In the genomic region with DNA sequence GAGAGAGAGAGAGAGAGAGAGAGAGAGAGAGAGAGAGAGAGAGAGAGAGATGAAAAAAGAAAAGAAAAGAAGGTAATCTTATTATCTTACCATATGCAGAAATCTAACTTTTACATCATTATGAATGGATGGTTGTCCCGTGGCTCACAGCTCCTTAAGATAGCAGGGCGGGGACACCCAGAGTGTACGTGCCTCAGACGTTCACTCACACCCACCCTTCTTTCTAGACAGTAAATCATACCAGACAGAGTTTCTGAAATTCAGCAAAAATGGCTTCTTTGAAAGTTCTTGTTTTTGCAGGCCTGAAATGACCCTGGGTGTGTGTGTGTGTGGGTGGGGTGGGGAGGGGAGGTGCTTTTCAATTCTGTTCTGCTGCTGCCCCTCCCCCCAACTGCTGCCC, we compare ENCODE assay signal across 13 mouse cellular contexts. TPM values are rescaled to one million over a fixed set of nuclear protein-coding genes. Genes with fewer than 3 reads are reported as not detected.
A peak's percentile ranks its signal among the peaks of the same experiment; 100 is the strongest.
DNase-seq lines count a peak whose midpoint lies in the region; ATAC-seq and TF ChIP-seq lines count a peak whose summit lies in the region.
"Had no signal": no experiment of that assay in that cellular context is flagged by ENCODE, and none has a peak within 500 bp of the region (broad histone marks: within the 10 kb centered on the region; RNA-seq: fewer than 3 reads in every experiment).

No protein-coding gene starts in this region.

- DNase-seq in heart, adult 8-10 months (ENCODE audit: low spot score), result no peak
- DNase-seq in lung, adult 2 months, result no peak
- no peak for DNase-seq in intestine, embryonic 14.5 days (ENCODE audit: low spot score)
- DNase-seq in MN1 (ENCODE audit: low spot score), result no peak
- no peak for DNase-seq in right cerebral cortex, postnatal 14 days
- DNase-seq: cerebellum, adult 9-11 months had no signal

- H3K9ac ChIP-seq in heart, embryonic 16.5 days (ENCODE audit: low read length), result peak overlapping the region; percentile 25; the same call in 1 of the 2 replicates
- peak overlapping the region; percentile 70; the same call in 1 of the 2 replicates for H3K9ac ChIP-seq in lung, embryonic 16.5 days (ENCODE audit: low read length)
- no peak overlapping the region for H3K9ac ChIP-seq in intestine, embryonic 14.5 days (ENCODE audit: low read length)

- WGBS in heart, embryonic 16.5 days, result 48% methylated on average over 4 of the region's 4 CpGs
- WGBS in lung, embryonic 16.5 days, result 27% methylated on average over 4 of the region's 4 CpGs
- WGBS in lung, adult 2 months, result 25% methylated on average over 4 of the region's 4 CpGs
- 74% methylated on average over 4 of the region's 4 CpGs for WGBS in intestine, embryonic 14.5 days

- H3K4me2 ChIP-seq in heart, embryonic 16.5 days (ENCODE audit: low read depth, low read length), result peak overlapping the region; percentile 56
- peak overlapping the region; percentile 52 for H3K4me2 ChIP-seq in lung, embryonic 16.5 days (ENCODE audit: low read depth, low read length)
- peak overlapping the region; percentile 39; the same call in 1 of the 2 replicates for H3K4me2 ChIP-seq in intestine, embryonic 14.5 days (ENCODE audit: low read length)

- peak overlapping the region; percentile 92 for H3K27ac ChIP-seq in heart, embryonic 16.5 days (ENCODE audit: low read length)
- H3K27ac ChIP-seq in lung, embryonic 16.5 days (ENCODE audit: low read length), result peak overlapping the region; percentile 87
- H3K27ac ChIP-seq in intestine, embryonic 14.5 days (ENCODE audit: low read depth), result peak overlapping the region; percentile 76; the same call in 1 of the 2 replicates

- H3K36me3 ChIP-seq in heart, embryonic 16.5 days (ENCODE audit: control insufficient read depth, insufficient read depth), result no peaks in the 10 kb centered on the region
- H3K36me3 ChIP-seq in lung, embryonic 16.5 days (ENCODE audit: control insufficient read depth, insufficient read depth, low read length), result peaks cover 6% of the 10 kb centered on the region
- H3K36me3 ChIP-seq in intestine, embryonic 14.5 days (ENCODE audit: control insufficient read depth, insufficient read depth, low read length), result no peaks in the 10 kb centered on the region

- TF ChIP-seq CTCF in lung, adult 2 months (IDR thresholded peaks at IDR 0.05; ENCODE audit: insufficient read depth, low read length), result no peak

- peaks cover 28% of the 10 kb centered on the region for H3K4me1 ChIP-seq in heart, embryonic 16.5 days (ENCODE audit: control insufficient read depth, insufficient read depth, low read length)
- H3K4me1 ChIP-seq in lung, embryonic 16.5 days (replicated peaks; ENCODE audit: control insufficient read depth, insufficient read depth, low read length), result peaks cover 69% of the 10 kb centered on the region
- H3K4me1 ChIP-seq in lung, adult 2 months (ENCODE audit: control insufficient read depth, insufficient read depth, low read length), result peaks cover 31% of the 10 kb centered on the region
- H3K4me1 ChIP-seq in intestine, embryonic 14.5 days (replicated peaks; ENCODE audit: control insufficient read depth, insufficient read depth, low read length), result peaks cover 55% of the 10 kb centered on the region

- no peak for ATAC-seq in heart, embryonic 16.5 days (replicated peaks; ENCODE audit: extremely low read depth, insufficient read depth, low FRiP score)
- ATAC-seq in lung, embryonic 16.5 days (ENCODE audit: low read depth), result no peak
- no peak for ATAC-seq in intestine, embryonic 14.5 days (replicated peaks; ENCODE audit: low FRiP score, low TSS enrichment, low read depth)
- ATAC-seq: activated CD4-positive, CD25-positive, alpha-beta regulatory T cell, adult 4 months; midbrain, embryonic 16.5 days had no signal

- no peaks in the 10 kb centered on the region for H3K27me3 ChIP-seq in heart, embryonic 16.5 days (ENCODE audit: control insufficient read depth, insufficient read depth, low read length)
- no peaks in the 10 kb centered on the region for H3K27me3 ChIP-seq in lung, embryonic 16.5 days (ENCODE audit: control insufficient read depth, insufficient read depth, low read depth, low read length)
- H3K27me3 ChIP-seq in intestine, embryonic 14.5 days (replicated peaks; ENCODE audit: control insufficient read depth, insufficient read depth, low read length), result no peaks in the 10 kb centered on the region

- H3K4me3 ChIP-seq in heart, embryonic 16.5 days (ENCODE audit: low read length), result peak overlapping the region; percentile 59
- H3K4me3 ChIP-seq in lung, embryonic 16.5 days (ENCODE audit: low read length), result peak overlapping the region; percentile 48
- H3K4me3 ChIP-seq in lung, adult 2 months (replicated peaks; ENCODE audit: extremely low read depth, low read depth, low read length), result no peak overlapping the region
- no peak overlapping the region for H3K4me3 ChIP-seq in intestine, embryonic 14.5 days (ENCODE audit: low read depth, low read length)

- no peak for TF ChIP-seq POLR2A in lung, adult 2 months (IDR thresholded peaks at IDR 0.05; ENCODE audit: borderline replicate concordance, extremely low read depth, low read depth, low read length)

- H3K9me3 ChIP-seq in heart, embryonic 16.5 days (replicated peaks; ENCODE audit: control insufficient read depth, low read length), result no peaks in the 10 kb centered on the region
- H3K9me3 ChIP-seq in lung, embryonic 16.5 days (ENCODE audit: control insufficient read depth, low read length), result no peaks in the 10 kb centered on the region
- H3K9me3 ChIP-seq in intestine, embryonic 14.5 days (ENCODE audit: control insufficient read depth, low read length), result no peaks in the 10 kb centered on the region

RNA-seq across cellular contexts. Expression of gene Emp1, which starts 3.3 kb away (rescaled TPM):
- 48.5 and 51.9 TPM in 2 replicates for polyA plus RNA-seq in heart, embryonic 16.5 days (2015; fragmentation: Nextera tagmentation; extraction: Ambion mirVana)
- 10 to 100 TPM; 24.4 to 52.4 (median 41.1) TPM for total RNA-seq in heart, adult 8-10 months (2022)
- 114 TPM in 2 replicates for polyA plus RNA-seq in lung, embryonic 16.5 days (2015; fragmentation: Nextera tagmentation; extraction: Ambion mirVana)
- 105 and 215 TPM in 2 replicates for polyA plus RNA-seq in lung, adult 2 months (2012; rRNA removed)
- polyA plus RNA-seq in intestine, embryonic 14.5 days (2014; fragmentation: Nextera tagmentation; extraction: Ambion mirVana), result 12.7 and 15.2 TPM in 2 replicates

RNA-seq across cellular contexts. Expression of gene Pbp2, which starts 55.4 kb away (rescaled TPM):
- not detected in 2 replicates for polyA plus RNA-seq in heart, embryonic 16.5 days (2015; fragmentation: Nextera tagmentation; extraction: Ambion mirVana)
- not detected for total RNA-seq in heart, adult 8-10 months (2022)
- polyA plus RNA-seq in lung, embryonic 16.5 days (2015; fragmentation: Nextera tagmentation; extraction: Ambion mirVana), result 0.15 and 0.49 TPM in 2 replicates
- 0.15 TPM in 1 of 2 replicates, not detected in the other for polyA plus RNA-seq in lung, adult 2 months (2012; rRNA removed)
- polyA plus RNA-seq in intestine, embryonic 14.5 days (2014; fragmentation: Nextera tagmentation; extraction: Ambion mirVana), result 0.13 and 0.32 TPM in 2 replicates
- total RNA-seq: heart, adult 18-20 months; layer of hippocampus, adult 18-20 months had no signal
- polyA plus RNA-seq: activated CD4-positive, CD25-positive, alpha-beta regulatory T cell, adult 4 months; midbrain, embryonic 16.5 days; spleen, adult 2 months had no signal

Comparison
In these comparisons a context has a peak if more than half of its experiments do, and no peak if none do; other contexts are left out.
1. H3K4me3 ChIP-seq: peak in heart, embryonic 16.5 days (single experiment) and lung, embryonic 16.5 days (single experiment); none in lung, adult 2 months (single experiment) and intestine, embryonic 14.5 days (single experiment).
2. Peak in every context shown above with its lines, with median percentiles within 50 percentile points of each other: H3K27ac ChIP-seq and H3K4me2 ChIP-seq.